Mouse (Mus musculus): ENCODE data around the gene Lrrc61.

DNA sequence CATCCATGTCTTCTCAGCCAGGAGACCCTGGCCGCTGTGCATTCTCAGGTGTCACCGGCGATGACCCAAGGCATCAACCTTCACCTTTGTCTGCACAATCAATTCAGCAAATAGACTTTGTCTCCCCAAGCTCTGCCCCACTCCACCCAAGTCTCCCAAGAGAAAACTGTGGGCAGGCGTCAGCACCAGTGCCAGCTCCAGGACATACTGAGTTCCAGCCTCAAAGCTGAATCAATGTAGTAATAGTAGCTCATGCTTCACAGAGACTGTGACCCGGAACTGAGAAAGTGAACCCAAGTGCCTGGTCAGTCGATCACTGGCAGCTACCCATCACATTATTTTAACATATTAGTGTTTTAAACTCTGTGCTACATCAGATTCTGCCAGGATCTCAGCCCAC is 6.3 kb upstream of the Lrrc61 start:
- TF ChIP-seq FLI1 (IDR thresholded peaks at IDR 0.05; ENCODE audit: low read length) = no peak
- no peak for TF ChIP-seq GATA1 (IDR thresholded peaks at IDR 0.05; ENCODE audit: borderline replicate concordance, low read length)
